Mouse (Mus musculus) CD4-positive helper T cell, adult 2 months (primary cell): Measurements from ENCODE around the gene Vwf.

Source experiments
- DNase-seq: peaks from one replicate; pipeline ENCODE4 v3.0.0-alpha.2; 2012; ENCODE audit warnings: low read depth, missing footprints, low spot score

The Vwf gene

DNA sequence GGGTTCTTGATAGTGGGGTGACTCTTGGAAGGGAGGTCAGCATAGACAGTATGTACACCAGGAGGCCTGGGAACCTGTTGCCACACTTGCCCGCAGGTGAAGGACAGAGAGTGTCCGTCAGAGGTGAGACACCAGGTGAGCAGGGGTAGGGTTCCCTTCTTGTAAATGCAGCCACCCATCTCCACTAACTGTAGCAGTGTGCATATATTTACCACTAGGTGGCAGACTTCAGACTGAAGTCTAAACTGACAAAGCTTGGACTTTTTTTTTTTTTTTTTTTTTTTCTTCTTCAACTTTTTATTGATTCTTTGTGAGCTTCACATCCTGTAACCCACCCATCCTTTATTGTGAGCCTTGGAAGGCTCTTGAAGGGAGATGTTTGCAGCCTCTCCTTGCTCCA, 75.9 kb downstream of the Vwf start:
- peak; percentile 33 for DNase-seq

DNA sequence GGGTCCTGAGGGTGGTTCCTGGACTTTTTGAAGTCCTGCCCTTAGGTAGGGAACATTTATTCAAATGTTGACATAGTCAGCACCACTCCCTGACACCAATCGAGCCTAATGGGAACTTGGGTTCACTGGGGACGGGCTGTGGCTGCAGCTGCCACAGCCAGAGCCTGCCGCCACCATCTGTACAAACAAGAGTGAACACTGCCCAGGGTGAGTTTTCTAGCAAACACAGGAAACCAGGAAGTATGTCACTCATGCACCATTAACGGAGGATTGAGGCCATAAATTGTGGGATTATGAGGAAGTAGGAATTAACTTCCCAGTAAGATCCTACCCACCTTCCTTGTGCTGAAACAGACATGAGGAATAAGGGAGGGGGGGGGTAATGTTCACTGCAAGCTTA, 93.9 kb downstream of the Vwf start:
- DNase-seq: no peak

DNA sequence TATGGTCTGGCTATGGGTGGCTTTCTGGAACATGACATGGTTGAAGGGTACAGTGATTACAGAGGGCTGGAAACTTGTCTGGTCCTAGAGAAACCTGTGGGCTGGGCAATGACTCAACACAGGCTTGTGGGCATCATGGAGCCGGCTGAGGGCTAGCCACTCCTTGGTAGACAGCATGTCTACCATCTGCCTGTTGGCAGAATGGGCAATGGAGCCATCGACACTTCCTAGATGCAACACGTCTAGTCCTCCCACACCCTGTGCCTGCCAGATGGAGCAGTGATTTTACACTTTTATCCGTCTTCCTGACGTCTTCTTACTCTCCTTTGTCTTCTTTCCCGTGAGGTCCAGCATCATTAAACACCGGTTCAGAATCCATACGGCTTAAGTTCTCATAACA, 94.6 kb downstream of the Vwf start:
- no peak for DNase-seq

DNA sequence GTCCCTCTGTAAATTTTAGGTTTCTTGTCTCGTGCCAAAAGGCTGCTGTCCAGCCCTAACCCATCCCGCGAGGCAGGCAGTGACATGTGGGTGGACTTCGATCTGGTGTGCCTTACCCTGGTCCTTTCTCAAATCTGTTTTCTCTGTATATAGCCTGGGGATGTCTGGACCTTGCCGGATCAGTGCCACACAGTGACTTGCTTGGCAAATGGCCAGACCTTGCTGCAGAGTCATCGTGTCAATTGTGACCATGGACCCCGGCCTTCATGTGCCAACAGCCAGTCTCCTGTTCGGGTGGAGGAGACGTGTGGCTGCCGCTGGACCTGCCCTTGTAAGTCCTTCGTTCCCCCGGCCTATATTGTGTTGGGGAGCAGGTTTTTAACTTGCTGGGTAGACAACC, 102.4 kb downstream of the Vwf start:
- DNase-seq: no peak

DNA sequence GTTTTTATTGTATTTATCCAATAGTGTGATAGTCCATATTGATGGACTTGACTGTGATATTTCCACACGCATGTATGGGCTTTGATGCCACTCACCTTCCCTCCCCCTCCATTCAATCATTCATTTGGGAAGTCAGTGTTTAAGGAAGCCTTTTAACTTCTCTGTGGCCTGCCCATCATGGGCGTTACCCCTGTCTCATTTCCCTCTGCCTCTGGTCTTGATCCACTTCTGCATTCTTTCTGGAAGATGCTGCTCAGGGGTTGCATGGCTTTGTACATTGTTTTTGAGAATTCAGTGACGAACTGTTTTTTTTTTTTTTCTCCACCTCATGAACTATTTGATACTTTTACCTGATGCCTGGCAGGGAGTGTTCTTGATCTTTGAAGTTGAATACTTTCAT, 104.8 kb downstream of the Vwf start:
- DNase-seq: no peak

DNA sequence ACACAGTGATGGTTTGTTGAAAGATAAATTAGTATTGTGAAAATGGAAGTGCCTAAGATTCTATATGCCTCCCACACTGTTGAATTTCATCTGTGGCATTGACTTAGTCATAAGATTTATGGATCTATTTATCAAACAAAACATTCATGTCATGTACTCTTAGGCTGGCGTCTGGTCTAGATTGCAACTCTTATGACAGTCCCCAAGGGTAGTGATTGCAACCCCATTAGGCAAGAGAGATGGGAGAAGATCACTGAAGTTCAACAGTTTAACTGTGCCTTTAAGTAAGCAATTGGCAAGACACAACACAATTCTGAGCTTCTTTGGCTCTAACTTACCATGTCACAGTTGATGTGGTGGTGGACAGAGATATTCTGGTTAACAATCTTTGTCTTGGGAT, 106.8 kb downstream of the Vwf start:
- no peak for DNase-seq

DNA sequence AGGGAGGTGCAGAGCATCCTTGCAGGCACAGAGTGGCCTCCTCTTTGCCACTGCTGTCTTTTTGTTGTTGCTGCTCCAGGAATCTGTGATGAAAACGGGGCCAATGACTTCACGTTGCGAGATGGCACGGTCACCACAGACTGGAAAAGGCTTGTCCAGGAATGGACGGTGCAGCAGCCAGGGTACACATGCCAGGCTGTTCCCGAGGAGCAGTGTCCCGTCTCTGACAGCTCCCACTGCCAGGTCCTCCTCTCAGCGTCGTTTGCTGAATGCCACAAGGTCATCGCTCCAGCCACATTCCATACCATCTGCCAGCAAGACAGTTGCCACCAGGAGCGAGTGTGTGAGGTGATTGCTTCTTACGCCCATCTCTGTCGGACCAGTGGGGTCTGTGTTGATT, 110.3 kb downstream of the Vwf start:
- no peak for DNase-seq

DNA sequence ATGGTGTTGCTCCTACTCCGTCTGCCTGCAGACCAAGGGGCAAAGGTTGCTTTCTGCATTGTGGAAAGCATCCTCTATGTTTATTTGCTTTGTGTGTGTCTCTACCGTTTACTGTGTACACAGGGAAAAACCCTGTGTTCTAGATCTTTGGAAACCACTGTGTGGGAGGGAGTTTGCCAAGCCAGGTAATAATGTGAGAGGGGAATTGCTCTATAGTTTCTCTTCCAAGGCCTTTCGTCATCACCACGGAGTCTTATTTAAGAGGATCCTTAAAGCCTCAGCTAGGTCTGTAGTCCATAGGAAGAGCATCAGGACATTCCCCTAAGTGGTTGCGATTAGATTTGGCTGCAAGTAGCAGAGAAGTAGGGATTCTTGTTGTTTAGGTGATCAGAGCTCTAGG, 111.4 kb downstream of the Vwf start:
- DNase-seq: no peak

DNA sequence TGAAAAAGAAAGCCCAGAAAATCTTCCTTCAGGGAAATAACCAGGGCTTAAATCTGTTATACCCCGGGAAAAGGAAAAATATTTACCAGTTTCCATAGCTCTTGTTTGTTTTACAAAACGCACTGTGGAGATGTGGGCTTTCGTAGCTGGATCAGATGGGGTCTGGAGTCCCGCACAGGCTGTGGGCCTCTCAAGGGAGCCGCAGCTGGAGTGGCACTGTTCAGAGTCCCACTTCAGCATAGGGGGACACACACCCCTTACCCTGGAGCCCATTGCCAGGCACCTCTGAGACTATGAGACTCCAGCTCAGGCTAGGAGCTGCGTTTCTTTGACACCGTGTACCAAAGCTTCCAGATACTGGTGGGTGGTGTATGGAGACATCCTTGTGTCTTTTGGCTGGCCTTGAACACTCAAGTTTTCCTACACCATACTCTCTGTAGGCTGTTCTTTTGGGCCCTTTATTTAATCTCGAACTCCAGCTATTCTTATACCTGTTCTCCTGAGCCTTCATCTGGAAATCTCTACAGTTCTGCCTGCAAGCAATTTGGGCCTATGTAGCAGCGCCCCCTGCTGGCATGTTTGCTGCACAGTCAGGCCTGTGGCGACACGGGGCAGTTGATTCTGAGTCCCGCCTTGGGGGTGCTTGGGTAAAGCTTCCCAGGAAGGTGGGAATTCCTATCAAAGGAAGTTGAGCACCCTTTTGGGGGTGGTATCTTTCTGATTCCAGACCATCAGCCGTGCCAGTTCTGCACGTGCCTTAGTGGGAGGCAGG, 114.7 kb downstream of the Vwf start:
- peak; percentile 40 for DNase-seq

DNA sequence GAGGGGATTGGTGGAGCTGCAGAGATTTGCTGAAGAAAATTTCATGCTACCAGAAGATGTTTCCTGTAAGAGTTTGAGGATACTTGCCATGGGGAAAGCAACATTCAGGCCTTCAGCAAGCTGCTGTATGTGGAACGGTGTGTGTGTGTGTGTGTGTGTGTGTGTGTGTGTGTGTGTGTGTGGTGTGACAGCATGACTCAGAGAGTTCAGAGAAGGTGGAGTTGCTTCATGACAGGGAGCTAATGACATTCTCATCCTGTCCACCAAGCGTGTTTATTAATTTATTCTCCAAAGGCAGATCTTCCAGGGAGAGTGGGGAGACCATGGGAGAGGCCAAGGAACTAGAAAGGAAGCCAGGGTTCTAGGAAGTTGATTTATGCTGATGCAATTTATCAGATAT, 117.3 kb downstream of the Vwf start:
- no peak for DNase-seq

DNA sequence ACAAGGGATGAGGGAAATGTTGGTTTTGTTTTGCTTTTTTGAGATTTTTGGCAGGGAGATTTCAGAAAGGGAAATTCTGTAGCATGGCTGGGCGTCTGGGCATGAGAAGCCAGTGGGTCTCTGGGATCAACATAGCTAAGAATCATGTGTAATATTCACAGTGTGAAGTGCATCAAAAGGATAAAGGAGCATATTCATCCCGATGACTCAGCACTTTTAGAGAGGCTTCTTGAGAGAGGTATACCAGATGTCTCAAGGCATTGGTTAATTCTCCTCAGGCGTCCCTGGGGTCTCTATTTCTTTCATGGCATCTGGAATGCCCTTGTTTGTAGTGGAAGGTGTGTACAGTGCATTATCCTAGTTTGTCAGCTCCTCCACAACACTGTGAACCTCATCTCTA, 125.3 kb downstream of the Vwf start:
- no peak for DNase-seq

DNA sequence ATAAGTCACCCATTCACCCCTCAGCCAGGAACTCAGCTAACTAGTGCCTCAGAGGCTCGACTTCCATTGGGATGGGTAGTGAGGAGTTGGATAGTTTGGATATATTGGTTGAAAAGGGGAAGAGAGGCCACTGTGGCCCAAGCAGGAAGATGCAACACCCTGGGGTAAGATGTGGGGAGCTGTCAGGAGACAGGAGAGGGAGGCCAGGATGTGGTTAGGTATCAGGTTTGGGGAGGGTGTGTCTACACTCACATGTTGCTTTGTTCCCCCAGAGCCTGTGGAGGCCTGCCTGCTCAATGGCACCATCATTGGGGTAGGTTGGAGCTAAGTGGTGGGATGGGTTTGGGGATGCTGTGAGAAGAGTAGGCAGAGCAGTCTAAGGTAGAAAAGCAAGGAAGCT, 131.9 kb downstream of the Vwf start:
- peak; percentile 28 for DNase-seq

DNA sequence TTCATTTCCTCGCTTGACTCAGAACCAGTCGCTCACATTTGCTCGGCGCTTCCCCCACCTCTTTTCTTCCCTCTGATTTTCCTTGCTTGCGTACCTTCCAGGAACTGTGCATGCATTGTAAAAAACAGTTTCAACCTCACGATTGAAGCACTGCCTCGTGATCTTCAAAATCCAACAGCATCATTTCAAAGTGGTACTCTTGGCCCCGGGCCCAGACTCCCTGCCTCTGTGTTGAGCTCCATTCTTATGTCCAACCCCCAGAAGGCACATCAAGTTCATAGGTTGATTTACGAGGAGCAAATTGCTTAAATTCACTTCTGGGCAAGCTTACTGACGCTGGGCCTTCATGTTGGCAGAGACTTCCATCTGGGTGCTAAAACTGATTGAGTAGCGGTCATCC, 134.0 kb downstream of the Vwf start:
- DNase-seq: no peak

DNA sequence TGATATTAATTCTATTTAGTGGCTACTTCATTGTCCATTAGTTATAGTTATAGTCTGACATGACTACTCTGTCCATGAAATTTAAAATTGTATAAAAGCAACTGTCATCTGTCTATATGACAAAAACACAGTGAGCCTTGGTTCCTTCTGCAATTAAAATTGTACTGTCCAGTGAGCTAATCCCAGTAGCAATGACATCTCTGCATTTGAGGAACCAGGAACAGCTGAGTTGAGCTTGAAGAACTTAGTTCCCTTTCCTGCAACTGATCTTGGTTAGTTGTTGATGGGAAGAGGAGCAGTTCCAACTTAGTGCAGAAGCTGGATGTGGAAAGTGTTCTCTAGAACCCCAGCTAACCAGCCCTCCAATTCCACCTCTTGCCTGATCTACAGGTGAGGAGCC, 138.8 kb downstream of the Vwf start:
- no peak for DNase-seq

DNA sequence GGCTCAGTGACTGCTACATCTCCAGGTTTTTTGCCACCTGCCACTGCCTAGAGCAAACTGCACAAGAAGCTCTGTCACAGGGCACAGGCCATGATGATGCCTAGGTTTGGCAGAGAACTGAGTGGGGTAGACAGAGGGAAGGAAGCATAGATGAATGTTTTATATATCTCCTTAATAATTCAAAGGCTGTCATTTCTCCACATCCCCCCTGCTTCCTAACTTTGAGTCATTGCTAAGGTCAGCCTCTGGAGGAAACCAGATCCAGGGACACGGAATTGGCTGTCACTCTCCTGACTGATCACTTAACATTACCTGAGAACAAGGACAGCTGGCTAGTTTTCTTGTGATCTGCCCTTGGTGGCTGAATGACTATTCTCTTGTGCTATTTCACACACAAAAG, 141.4 kb downstream of the Vwf start:
- no peak for DNase-seq

DNA sequence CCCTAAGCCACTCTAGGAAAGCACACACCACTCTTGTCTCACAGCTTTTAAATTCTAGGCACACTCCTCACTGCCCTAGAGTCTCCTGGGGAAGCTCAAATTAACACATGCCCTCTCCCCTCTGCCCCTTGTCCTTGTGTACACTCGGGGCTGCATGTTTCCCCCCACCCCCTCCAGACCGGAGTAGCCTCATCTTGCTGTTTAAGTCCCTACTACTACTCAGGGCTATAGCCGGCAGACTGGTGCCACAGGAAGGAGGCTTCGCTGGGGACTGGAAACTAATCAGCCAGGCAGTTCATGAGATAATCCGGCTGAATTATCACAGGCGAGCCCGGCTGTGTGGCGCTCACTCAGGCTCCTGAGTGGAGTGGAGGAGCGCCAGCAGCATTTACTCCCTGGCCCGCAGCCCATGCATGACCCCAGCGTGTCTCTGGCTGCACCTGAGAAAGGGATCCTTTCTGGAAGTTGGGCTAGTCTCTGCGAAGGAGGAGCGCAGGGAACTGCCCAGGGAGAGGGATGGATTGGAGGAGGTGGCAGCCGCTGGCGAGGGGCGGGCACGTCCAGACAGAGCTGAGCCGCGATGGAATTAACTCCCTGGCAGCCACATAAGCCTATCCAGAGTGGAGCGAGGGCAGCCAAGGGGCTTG, 143.6 kb downstream of the Vwf start, which contains the start of gene Ano2:
TSS of gene Ano2 (plus strand) at position 363 of the 647 bp plus-strand sequence.
- no peak for DNase-seq

DNA sequence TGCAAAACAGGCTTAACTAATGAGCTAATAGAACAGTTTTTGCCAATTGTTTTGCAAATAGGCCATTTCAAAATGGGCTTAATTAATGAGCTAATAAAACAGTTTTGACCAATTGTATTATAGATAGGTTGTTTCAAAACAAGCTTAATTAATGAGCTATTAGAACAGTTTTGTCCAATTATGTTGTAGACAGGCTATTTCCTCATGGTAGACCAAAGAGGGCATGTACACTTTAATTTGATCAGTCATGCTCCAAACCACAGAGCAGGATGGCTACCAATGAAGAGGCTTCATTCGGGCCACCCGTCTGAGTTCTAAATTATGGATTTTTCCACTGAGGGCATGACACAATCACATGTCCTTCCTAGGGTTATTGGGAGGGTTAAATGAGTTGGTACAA, 154.6 kb downstream of the Vwf start:
- DNase-seq: no peak

DNA sequence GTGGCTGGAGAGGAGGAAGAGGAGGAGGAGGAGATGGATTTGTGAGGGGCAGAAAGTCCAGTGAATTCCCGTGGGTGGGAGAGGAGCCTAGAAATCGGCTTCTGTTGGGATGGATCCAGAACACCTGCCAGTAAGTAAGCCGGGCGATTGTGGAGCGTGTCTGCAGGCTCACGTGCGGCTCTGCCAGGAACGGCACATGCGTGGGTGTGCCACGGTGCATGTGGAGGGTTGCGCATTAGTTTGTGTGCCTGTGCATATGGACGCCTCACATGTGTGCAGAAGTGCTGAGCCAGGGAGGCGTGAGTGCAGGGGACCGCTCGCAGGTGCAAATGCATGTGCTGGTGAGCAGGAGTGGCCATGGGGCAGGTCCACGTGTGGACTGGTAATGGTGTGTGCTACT, 164.7 kb downstream of the Vwf start:
- DNase-seq: no peak

DNA sequence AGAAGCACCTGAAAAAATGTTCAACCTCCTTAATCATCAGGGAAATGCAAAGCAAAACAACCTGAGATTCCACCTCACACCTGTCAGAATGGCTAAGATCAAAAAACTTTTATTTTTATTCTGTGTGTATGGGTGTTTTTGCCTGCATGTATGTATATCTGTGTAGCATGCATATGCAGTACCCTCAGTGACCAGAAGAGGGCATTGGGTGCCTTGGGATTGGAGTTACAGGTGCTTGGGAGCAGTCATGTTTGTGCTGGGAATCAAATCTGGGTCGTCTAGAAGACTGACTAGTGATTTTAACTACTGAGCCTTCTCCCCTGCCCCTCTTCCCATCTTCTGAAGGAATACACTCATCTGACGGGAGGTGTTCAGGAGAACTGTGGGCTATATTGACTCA, 179.8 kb downstream of the Vwf start:
- no peak for DNase-seq

DNA sequence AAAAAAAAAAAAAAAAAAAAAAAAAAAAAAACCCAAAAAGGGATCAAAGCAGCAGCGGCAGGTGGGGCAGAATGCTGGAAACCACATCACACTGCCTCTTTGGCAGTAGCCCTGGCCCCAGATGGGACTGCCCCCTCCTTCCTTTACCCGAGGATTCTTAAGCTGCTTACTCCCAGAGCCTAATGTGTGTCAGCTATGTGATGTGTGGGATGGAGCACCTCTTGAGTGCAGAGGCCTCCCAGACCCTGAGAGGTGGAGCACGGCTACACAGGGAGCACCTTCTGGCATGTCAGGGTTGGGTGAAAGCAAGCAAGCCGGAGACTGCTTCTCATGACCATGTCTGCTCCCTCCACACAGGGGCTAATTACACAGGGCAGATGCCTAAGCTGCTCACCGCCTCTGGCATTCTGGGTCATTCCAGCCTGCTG, 180.9 kb downstream of the Vwf start:
- no peak for DNase-seq

DNA sequence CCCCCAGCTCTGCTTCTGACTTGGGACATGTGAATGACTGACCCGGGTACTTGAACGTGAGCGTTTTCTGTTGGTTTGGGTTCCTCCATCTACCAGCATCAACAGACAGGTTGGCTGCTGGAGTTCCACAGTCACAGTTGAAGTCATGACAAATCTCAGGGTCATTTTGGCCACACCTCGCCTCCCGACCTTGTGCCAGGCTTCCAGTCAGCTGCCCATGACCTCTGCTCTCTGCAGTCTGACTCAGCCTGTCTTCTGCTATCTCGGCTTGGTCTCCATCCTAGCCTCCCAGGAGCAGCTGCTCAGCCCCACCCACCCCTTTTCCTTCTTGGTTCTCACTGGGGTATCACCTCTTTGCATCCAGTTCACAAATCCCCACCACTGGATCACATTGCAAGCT, 182.9 kb downstream of the Vwf start:
- DNase-seq: no peak

DNA sequence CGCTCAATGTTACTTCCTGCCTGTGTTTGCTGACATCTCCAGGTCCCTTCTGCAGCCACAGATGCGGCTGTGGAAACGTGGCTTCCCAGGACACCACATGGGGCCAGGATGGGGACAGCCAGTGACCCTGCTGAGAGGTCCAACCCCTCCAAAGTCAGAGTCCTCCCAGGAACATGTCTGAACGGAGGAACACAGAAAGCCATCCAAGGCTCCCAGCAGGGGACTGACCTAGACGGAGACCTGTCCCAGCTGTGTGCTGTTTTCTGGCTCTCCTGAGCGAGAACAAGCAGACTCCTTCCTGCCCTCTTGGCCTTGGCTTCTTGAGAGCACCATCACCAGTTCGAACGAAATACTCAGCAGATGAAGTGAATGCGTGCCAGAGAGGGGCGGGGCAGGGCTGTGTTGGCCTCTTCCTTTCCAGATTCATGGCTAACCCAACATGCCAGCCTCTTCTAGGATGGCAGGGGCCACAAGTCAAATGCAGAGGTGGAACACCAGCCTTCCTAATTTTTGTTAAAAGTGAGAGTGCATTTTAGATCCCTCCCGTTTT, 183.5 kb downstream of the Vwf start:
- DNase-seq: no peak
